Mouse (Mus musculus): ENCODE results near the gene Nyap2.

DNA sequence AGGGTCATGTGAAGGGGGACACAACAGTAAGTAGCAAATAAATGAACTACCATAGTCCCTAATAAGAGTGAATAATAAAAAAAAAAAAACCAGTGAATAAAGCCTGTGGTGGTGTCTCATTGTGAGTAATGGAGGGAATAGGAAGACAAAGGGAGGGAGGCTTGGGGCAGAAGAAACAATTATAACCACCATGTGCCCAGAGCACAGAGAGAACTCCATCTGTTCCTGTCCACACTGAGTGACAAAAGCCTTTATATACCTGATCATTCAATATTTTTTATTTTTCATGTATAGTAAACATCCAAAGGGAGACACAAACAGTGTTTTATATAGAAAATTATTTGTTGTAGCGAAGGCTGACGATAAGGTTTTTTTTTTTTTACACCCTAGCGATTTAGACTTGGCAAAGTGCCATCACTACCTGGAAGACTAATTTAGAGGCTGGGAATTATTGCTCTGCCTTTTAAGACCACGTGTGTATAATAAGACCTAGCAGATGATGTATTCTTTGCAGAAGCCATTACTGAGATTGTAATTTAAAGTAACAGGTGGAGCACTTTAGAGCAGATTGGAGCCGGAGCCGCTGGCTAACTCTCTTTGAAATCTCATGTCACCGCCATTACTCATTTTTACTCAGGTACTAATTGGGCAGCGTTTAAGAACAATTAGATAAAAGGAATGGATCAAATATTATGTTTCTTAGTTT is 55.4 kb downstream of the Nyap2 start:
- TF ChIP-seq CTCF (conservative IDR thresholded peaks at IDR 0.05; ENCODE audit: low read length) (no peak), POU5F1 (IDR thresholded peaks at IDR 0.05; ENCODE audit: borderline replicate concordance, low read length) (no peak), NANOG (IDR thresholded peaks at IDR 0.05; ENCODE audit: borderline replicate concordance, low read length) (no peak)

Measured in E14TG2a.4 (cell line).